In genomic region chr3:65273317-65273716, GRCm38 (mm10) we compare ENCODE assay signal across 22 mouse cellular contexts.
A peak's percentile ranks its signal among the peaks of the same experiment; 100 is the strongest.
DNase-seq lines count a peak whose midpoint lies in the region; ATAC-seq and TF ChIP-seq lines count a peak whose summit lies in the region.
"Had no signal": no experiment of that assay in that cellular context is flagged by ENCODE, and none has a peak within 500 bp of the region (broad histone marks: within the 10 kb centered on the region; RNA-seq: fewer than 3 reads in every experiment).

No protein-coding gene starts in this region.

- TF ChIP-seq CTCF in intestine, postnatal 0 days (IDR thresholded peaks at IDR 0.05; ENCODE audit: low read depth): no peak

- H3K27me3 ChIP-seq in intestine, embryonic 15.5 days (replicated peaks): no peaks in the 10 kb centered on the region
- H3K27me3 ChIP-seq in intestine, postnatal 0 days (replicated peaks; ENCODE audit: control insufficient read depth, insufficient read depth, low read length): no peaks in the 10 kb centered on the region
- H3K27me3 ChIP-seq in stomach, embryonic 15.5 days (replicated peaks): no peaks in the 10 kb centered on the region
- no peaks in the 10 kb centered on the region for H3K27me3 ChIP-seq in embryonic facial prominence, embryonic 10.5 days (replicated peaks; ENCODE audit: low read depth, poor library complexity, severe bottlenecking)
- H3K27me3 ChIP-seq: embryonic facial prominence, embryonic 12.5 days; forebrain, embryonic 13.5 days; forebrain, embryonic 15.5 days; Patski had no signal

- ATAC-seq in intestine, embryonic 15.5 days: 0 out of 2 replicates have a peak, but pooled peaks have one; percentile 17
- no peak for ATAC-seq in intestine, postnatal 0 days
- peak; percentile 66 for ATAC-seq in stomach, embryonic 15.5 days (ENCODE audit: insufficient read depth, low FRiP score, low read depth)
- ATAC-seq: activated CD4-positive, CD25-positive, alpha-beta regulatory T cell, adult 4 months; forebrain, embryonic 13.5 days; forebrain, embryonic 15.5 days; forebrain, postnatal 0 days; Patski had no signal

- H3K4me2 ChIP-seq in intestine, embryonic 15.5 days (replicated peaks): no peak overlapping the region
- no peak overlapping the region for H3K4me2 ChIP-seq in intestine, postnatal 0 days (replicated peaks; ENCODE audit: low read depth)
- H3K4me2 ChIP-seq in stomach, embryonic 15.5 days: no peak overlapping the region
- H3K4me2 ChIP-seq: embryonic facial prominence, embryonic 12.5 days; forebrain, embryonic 13.5 days; forebrain, embryonic 15.5 days had no signal

- no peak overlapping the region for H3K4me3 ChIP-seq in intestine, embryonic 15.5 days (replicated peaks)
- H3K4me3 ChIP-seq in intestine, postnatal 0 days (ENCODE audit: low read depth, low read length): no peak overlapping the region
- H3K4me3 ChIP-seq in stomach, embryonic 15.5 days (replicated peaks): no peak overlapping the region
- no peak overlapping the region for H3K4me3 ChIP-seq in embryonic facial prominence, embryonic 10.5 days
- H3K4me3 ChIP-seq: embryonic facial prominence, embryonic 12.5 days; forebrain, embryonic 13.5 days; forebrain, embryonic 15.5 days had no signal

- DNase-seq in Muller cell, postnatal 12 days (ENCODE audit: inconsistent ontology term): peak; percentile 87
- no peak for DNase-seq in embryonic facial prominence, embryonic 10.5 days (ENCODE audit: low spot score)
- no peak for DNase-seq in c-Kit-positive CD71-positive TER-119-positive erythroid progenitor cells, embryonic 14.5 days (ENCODE audit: low spot score)
- DNase-seq: adrenal gland, adult 8-10 months; adrenal gland, postnatal 14 days; adrenal gland, postnatal 36 days; cerebellum, adult 11 months; cerebellum, adult 18-20 months; cerebellum, adult 8-10 months; cerebellum, adult 9-11 months; cerebellum, postnatal 14 days; cerebellum, postnatal 36 days; embryo, embryonic 11 days; forebrain, postnatal 0 days had no signal

- H3K9ac ChIP-seq in intestine, embryonic 15.5 days: no peak overlapping the region
- no peak overlapping the region for H3K9ac ChIP-seq in intestine, postnatal 0 days (ENCODE audit: low read depth, low read length)
- H3K9ac ChIP-seq in stomach, embryonic 15.5 days: no peak overlapping the region
- H3K9ac ChIP-seq: embryonic facial prominence, embryonic 12.5 days; forebrain, embryonic 13.5 days; forebrain, embryonic 15.5 days; forebrain, postnatal 0 days had no signal

- H3K27ac ChIP-seq in intestine, embryonic 15.5 days: no peak overlapping the region
- no peak overlapping the region for H3K27ac ChIP-seq in intestine, postnatal 0 days (ENCODE audit: low read depth, low read length)
- no peak overlapping the region for H3K27ac ChIP-seq in stomach, embryonic 15.5 days
- no peak overlapping the region for H3K27ac ChIP-seq in embryonic facial prominence, embryonic 10.5 days (replicated peaks)
- H3K27ac ChIP-seq: embryonic facial prominence, embryonic 12.5 days; forebrain, embryonic 13.5 days; forebrain, embryonic 15.5 days had no signal

- no peaks in the 10 kb centered on the region for H3K36me3 ChIP-seq in intestine, embryonic 15.5 days
- no peaks in the 10 kb centered on the region for H3K36me3 ChIP-seq in intestine, postnatal 0 days (ENCODE audit: control insufficient read depth, insufficient read depth)
- H3K36me3 ChIP-seq in stomach, embryonic 15.5 days: no peaks in the 10 kb centered on the region
- H3K36me3 ChIP-seq in embryonic facial prominence, embryonic 10.5 days (replicated peaks): no peaks in the 10 kb centered on the region
- H3K36me3 ChIP-seq: embryonic facial prominence, embryonic 12.5 days; forebrain, embryonic 15.5 days had no signal

- H3K9me3 ChIP-seq in intestine, embryonic 15.5 days: no peaks in the 10 kb centered on the region
- no peaks in the 10 kb centered on the region for H3K9me3 ChIP-seq in intestine, postnatal 0 days (ENCODE audit: control insufficient read depth)
- H3K9me3 ChIP-seq in stomach, embryonic 15.5 days: no peaks in the 10 kb centered on the region
- no peaks in the 10 kb centered on the region for H3K9me3 ChIP-seq in embryonic facial prominence, embryonic 10.5 days
- H3K9me3 ChIP-seq: embryonic facial prominence, embryonic 12.5 days; forebrain, embryonic 13.5 days; forebrain, embryonic 15.5 days had no signal

- H3K4me1 ChIP-seq in intestine, embryonic 15.5 days (replicated peaks): no peaks in the 10 kb centered on the region
- H3K4me1 ChIP-seq in intestine, postnatal 0 days (replicated peaks; ENCODE audit: control insufficient read depth, insufficient read depth, low read length): no peaks in the 10 kb centered on the region
- no peaks in the 10 kb centered on the region for H3K4me1 ChIP-seq in stomach, embryonic 15.5 days
- peaks cover 10% of the 10 kb centered on the region; the same call in 1 of the 2 replicates for H3K4me1 ChIP-seq in embryonic facial prominence, embryonic 10.5 days
- H3K4me1 ChIP-seq: embryonic facial prominence, embryonic 12.5 days; forebrain, embryonic 13.5 days; forebrain, embryonic 15.5 days had no signal

- WGBS in intestine, embryonic 15.5 days: 50% methylated on average over 1 of the region's 1 CpGs
- 50% methylated on average over 1 of the region's 1 CpGs for WGBS in intestine, postnatal 0 days
- 63% methylated on average over 1 of the region's 1 CpGs for WGBS in stomach, embryonic 15.5 days
- WGBS in embryonic facial prominence, embryonic 10.5 days: 65% methylated on average over 1 of the region's 1 CpGs
